Mouse (Mus musculus) cerebellum, adult 18-20 months (tissue): Measurements from ENCODE around the gene C1ql4.

Experiments
- DNase-seq, 2 experiments: peaks; one replicate each; pipeline ENCODE4 v3.0.0; 2021

C1ql4 gene

GRCm38 (mm10) chr15:99087253-99088075, at the start of gene C1ql4:
Gene C1ql4 (minus strand): TSS chr15:99087817.
- no peak for DNase-seq

GRCm38 (mm10) chr15:99129956-99130910, 42.6 kb upstream of the C1ql4 start:
- no peak for DNase-seq

- no peak for DNase-seq
These were observed 41.8 kb upstream of the C1ql4 start for GRCm38 (mm10) chr15:99129441-99129840.

- no peak for DNase-seq
These were observed 40.4 kb upstream of the C1ql4 start for GRCm38 (mm10) chr15:99127851-99128522.

GRCm38 (mm10) chr15:99126816-99127365, 39.3 kb upstream of the C1ql4 start:
- DNase-seq = peak in 1 of 2 experiments; percentile 39

- peak; percentile 90 to 92 for DNase-seq
These were observed 38.6 kb upstream of the C1ql4 start for GRCm38 (mm10) chr15:99126081-99126815.

- no peak for DNase-seq
These were observed 38.1 kb upstream of the C1ql4 start, which contains the start of gene Spats2 for GRCm38 (mm10) chr15:99125711-99126080. Gene Spats2 (plus strand): TSS chr15:99125916.

- DNase-seq = no peak
These were observed 35.0 kb upstream of the C1ql4 start for GRCm38 (mm10) chr15:99122642-99123041.

GRCm38 (mm10) chr15:99120814-99121213, 33.2 kb upstream of the C1ql4 start:
- no peak for DNase-seq

- DNase-seq = no peak
These were observed 28.9 kb upstream of the C1ql4 start for GRCm38 (mm10) chr15:99116539-99116938.

GRCm38 (mm10) chr15:99115065-99115423, 27.4 kb upstream of the C1ql4 start:
- no peak for DNase-seq

- no peak for DNase-seq
These were observed 26.9 kb upstream of the C1ql4 start for GRCm38 (mm10) chr15:99114312-99115064.

GRCm38 (mm10) chr15:99113396-99113975, 25.9 kb upstream of the C1ql4 start:
- DNase-seq = no peak

- no peak for DNase-seq
These were observed 25.3 kb upstream of the C1ql4 start for GRCm38 (mm10) chr15:99112843-99113395.

- DNase-seq = no peak
These were observed 24.2 kb upstream of the C1ql4 start for GRCm38 (mm10) chr15:99111809-99112208.

- no peak for DNase-seq
These were observed 23.5 kb upstream of the C1ql4 start for GRCm38 (mm10) chr15:99111139-99111538.

GRCm38 (mm10) chr15:99107866-99108265, 20.2 kb upstream of the C1ql4 start:
- DNase-seq = no peak

GRCm38 (mm10) chr15:99105238-99105637, 17.6 kb upstream of the C1ql4 start:
- DNase-seq = no peak

GRCm38 (mm10) chr15:99099984-99100383, 12.4 kb upstream of the C1ql4 start:
- no peak for DNase-seq

- peak; percentile 34 to 64 for DNase-seq
These were observed 11.5 kb upstream of the C1ql4 start for GRCm38 (mm10) chr15:99099139-99099556.

- DNase-seq = no peak
These were observed 10.9 kb upstream of the C1ql4 start for GRCm38 (mm10) chr15:99098493-99098861.
